Mouse (Mus musculus): ENCODE measurements around the gene Dock10. TPM values are rescaled to one million over a fixed set of nuclear protein-coding genes. Genes with fewer than 3 reads are reported as not detected.

Gene Dock10
- polyA plus RNA-seq, 2 experiments: 3.5 to 3.6 TPM

GRCm38 (mm10) chr1:80541522-80541921 is 216.8 kb downstream of the Dock10 start:
- ATAC-seq (ENCODE audit: insufficient read depth): no peak

DNA sequence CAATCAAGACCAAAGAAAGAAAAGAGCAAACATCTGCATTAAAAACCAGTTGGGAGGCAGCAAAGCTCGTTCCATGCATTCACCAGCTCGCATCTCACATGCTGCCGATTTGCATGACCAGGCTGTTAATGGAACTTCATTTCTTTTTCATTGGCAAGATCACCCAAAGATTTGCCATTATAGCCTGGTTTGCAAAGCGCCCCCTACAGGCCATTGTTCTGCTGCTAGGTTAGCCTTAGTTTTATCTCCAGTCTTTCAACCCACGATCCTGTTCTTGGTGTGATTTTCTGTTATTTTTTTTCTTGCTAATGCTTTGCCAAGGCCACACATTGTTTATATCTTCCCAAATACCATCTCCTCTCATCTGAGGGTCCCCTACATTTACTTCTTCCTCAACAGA is 236.1 kb downstream of the Dock10 start:
- H3K4me2 ChIP-seq (ENCODE audit: low read depth): no peak overlapping the region
- 48% methylated on average over 5 of the region's 5 CpGs for WGBS (ENCODE audit: insufficient replicate concordance)
- TF ChIP-seq CTCF (IDR thresholded peaks at IDR 0.05; ENCODE audit: low read depth) (peak; percentile 55), EP300 (IDR thresholded peaks at IDR 0.05; ENCODE audit: low read depth) (no peak)
- no peaks in the 10 kb centered on the region for H3K27me3 ChIP-seq (ENCODE audit: control insufficient read depth, insufficient read depth, low read length)
- H3K9me3 ChIP-seq (ENCODE audit: control insufficient read depth, low read length): no peaks in the 10 kb centered on the region
- DNase-seq (ENCODE audit: low read depth in 3 of 3, low spot score in 3 of 3): no peak
- H3K9ac ChIP-seq (replicated peaks): no peak overlapping the region
- no peak overlapping the region for H3K4me3 ChIP-seq (ENCODE audit: insufficient read depth in 1 of 2, low read depth in 2 of 2, low read length in 2 of 2)
- H3K4me1 ChIP-seq (replicated peaks; ENCODE audit: control insufficient read depth in 2 of 2, insufficient read depth in 2 of 2, low read length in 1 of 2): no peaks in the 10 kb centered on the region
- ATAC-seq (ENCODE audit: insufficient read depth): no peak
- no peaks in the 10 kb centered on the region for H3K36me3 ChIP-seq (replicated peaks; ENCODE audit: control insufficient read depth, insufficient read depth, low read depth)
- no peak overlapping the region for H3K27ac ChIP-seq

More at GRCm38 (mm10) chr1:80541522-80541921, 216.8 kb downstream of the Dock10 start:
- no peak overlapping the region for H3K27ac ChIP-seq
- no peak for TF ChIP-seq EP300 (IDR thresholded peaks at IDR 0.05; ENCODE audit: low read depth)
- no peak for TF ChIP-seq CTCF (IDR thresholded peaks at IDR 0.05; ENCODE audit: low read depth)
- no peaks in the 10 kb centered on the region for H3K4me1 ChIP-seq (replicated peaks; ENCODE audit: control insufficient read depth in 2 of 2, insufficient read depth in 2 of 2, low read length in 1 of 2)
- H3K27me3 ChIP-seq (ENCODE audit: control insufficient read depth, insufficient read depth, low read length): no peaks in the 10 kb centered on the region
- H3K4me2 ChIP-seq (ENCODE audit: low read depth): no peak overlapping the region
- no peak for DNase-seq (ENCODE audit: low read depth in 3 of 3, low spot score in 3 of 3)
- no peak overlapping the region for H3K4me3 ChIP-seq (ENCODE audit: insufficient read depth in 1 of 2, low read depth in 2 of 2, low read length in 2 of 2)
- WGBS (ENCODE audit: insufficient replicate concordance): 71% methylated on average over 3 of the region's 3 CpGs
- H3K9ac ChIP-seq (replicated peaks): no peak overlapping the region
- H3K9me3 ChIP-seq (ENCODE audit: control insufficient read depth, low read length): no peaks in the 10 kb centered on the region
- no peaks in the 10 kb centered on the region for H3K36me3 ChIP-seq (replicated peaks; ENCODE audit: control insufficient read depth, insufficient read depth, low read depth)

- DNase-seq (ENCODE audit: low read depth in 3 of 3, low spot score in 3 of 3) (no peak), ATAC-seq (ENCODE audit: insufficient read depth) (no peak)
- no peak overlapping the region for H3K4me3 ChIP-seq (ENCODE audit: insufficient read depth in 1 of 2, low read depth in 2 of 2, low read length in 2 of 2)
- no peaks in the 10 kb centered on the region for H3K36me3 ChIP-seq (replicated peaks; ENCODE audit: control insufficient read depth, insufficient read depth, low read depth)
- 52% methylated on average over 2 of the region's 2 CpGs for WGBS (ENCODE audit: insufficient replicate concordance)
- H3K27ac ChIP-seq: no peak overlapping the region
- H3K9me3 ChIP-seq (ENCODE audit: control insufficient read depth, low read length): no peaks in the 10 kb centered on the region
- no peak overlapping the region for H3K4me2 ChIP-seq (ENCODE audit: low read depth)
- no peak for TF ChIP-seq CTCF (IDR thresholded peaks at IDR 0.05; ENCODE audit: low read depth)
- no peak for TF ChIP-seq EP300 (IDR thresholded peaks at IDR 0.05; ENCODE audit: low read depth)
- H3K4me1 ChIP-seq (replicated peaks; ENCODE audit: control insufficient read depth in 2 of 2, insufficient read depth in 2 of 2, low read length in 1 of 2): no peaks in the 10 kb centered on the region
- no peak overlapping the region for H3K9ac ChIP-seq (replicated peaks)
- no peaks in the 10 kb centered on the region for H3K27me3 ChIP-seq (ENCODE audit: control insufficient read depth, insufficient read depth, low read length)
Measured at GRCm38 (mm10) chr1:80520456-80520855, 237.9 kb downstream of the Dock10 start.

DNA sequence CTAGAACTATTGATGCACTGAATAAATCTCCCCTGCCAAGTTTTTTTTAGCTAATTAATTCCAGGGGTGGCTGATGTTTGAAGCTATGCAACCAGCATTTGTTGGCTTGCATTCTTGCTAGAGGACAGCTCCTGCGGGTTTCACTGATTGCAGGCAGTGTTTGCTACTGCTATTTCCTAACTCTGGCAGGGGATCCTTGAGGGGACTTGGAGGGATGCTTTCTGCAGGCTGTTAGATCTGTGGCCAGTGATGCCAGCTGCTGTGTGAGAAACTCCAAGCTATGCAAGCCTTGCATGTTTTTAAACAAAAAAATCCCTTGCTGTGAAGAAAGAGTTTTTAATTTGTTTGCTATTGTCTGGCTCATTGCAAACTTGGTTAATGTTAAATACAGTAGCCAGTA is 238.4 kb downstream of the Dock10 start:
- no peak for ATAC-seq (ENCODE audit: insufficient read depth)
- Histone ChIP-seq H3K27me3 (ENCODE audit: control insufficient read depth, insufficient read depth, low read length) (no peaks in the 10 kb centered on the region), H3K36me3 (replicated peaks; ENCODE audit: control insufficient read depth, insufficient read depth, low read depth) (no peaks in the 10 kb centered on the region), H3K9me3 (ENCODE audit: control insufficient read depth, low read length) (no peaks in the 10 kb centered on the region), H3K9ac (replicated peaks) (no peak overlapping the region), H3K4me3 (ENCODE audit: insufficient read depth in 1 of 2, low read depth in 2 of 2, low read length in 2 of 2) (no peak overlapping the region), H3K4me1 (replicated peaks; ENCODE audit: control insufficient read depth in 2 of 2, insufficient read depth in 2 of 2, low read length in 1 of 2) (no peaks in the 10 kb centered on the region), H3K27ac (no peak overlapping the region), H3K4me2 (ENCODE audit: low read depth) (no peak overlapping the region)
- WGBS (ENCODE audit: insufficient replicate concordance): 13% methylated on average over 1 of the region's 1 CpGs
- DNase-seq (ENCODE audit: low read depth in 3 of 3, low spot score in 3 of 3): no peak
- TF ChIP-seq CTCF (IDR thresholded peaks at IDR 0.05; ENCODE audit: low read depth): no peak
- no peak for TF ChIP-seq EP300 (IDR thresholded peaks at IDR 0.05; ENCODE audit: low read depth)

DNA sequence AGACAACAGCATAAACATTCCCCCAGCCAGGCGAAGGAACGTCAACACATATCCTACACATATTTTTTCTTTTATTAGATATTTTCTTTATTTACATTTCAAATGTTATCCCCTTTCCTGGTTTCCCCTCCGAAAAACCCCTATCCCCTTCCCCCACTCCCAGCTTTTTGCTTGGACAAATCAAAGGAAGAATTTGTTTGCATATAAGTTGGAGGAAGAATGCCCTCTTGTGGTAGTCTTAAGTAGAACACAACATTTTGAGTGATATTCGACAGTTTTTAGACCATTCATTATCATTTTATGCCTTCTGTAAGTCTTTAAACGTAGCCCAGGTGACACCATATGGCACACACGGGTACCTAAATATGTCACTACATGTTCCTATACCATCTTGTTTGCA is 242.5 kb downstream of the Dock10 start:
- Histone ChIP-seq H3K9ac (replicated peaks) (no peak overlapping the region), H3K4me1 (replicated peaks; ENCODE audit: control insufficient read depth in 2 of 2, insufficient read depth in 2 of 2, low read length in 1 of 2) (no peaks in the 10 kb centered on the region), H3K27ac (no peak overlapping the region), H3K4me3 (ENCODE audit: insufficient read depth in 1 of 2, low read depth in 2 of 2, low read length in 2 of 2) (no peak overlapping the region), H3K9me3 (ENCODE audit: control insufficient read depth, low read length) (no peaks in the 10 kb centered on the region), H3K27me3 (ENCODE audit: control insufficient read depth, insufficient read depth, low read length) (no peaks in the 10 kb centered on the region), H3K4me2 (ENCODE audit: low read depth) (no peak overlapping the region), H3K36me3 (replicated peaks; ENCODE audit: control insufficient read depth, insufficient read depth, low read depth) (no peaks in the 10 kb centered on the region)
- DNase-seq (ENCODE audit: low read depth in 3 of 3, low spot score in 3 of 3) (no peak), ATAC-seq (ENCODE audit: insufficient read depth) (no peak)
- 43% methylated on average over 6 of the region's 6 CpGs for WGBS (ENCODE audit: insufficient replicate concordance)
- TF ChIP-seq EP300 (IDR thresholded peaks at IDR 0.05; ENCODE audit: low read depth): no peak
- peak; percentile 30; the same call in 1 of the 2 replicates for TF ChIP-seq CTCF (IDR thresholded peaks at IDR 0.05; ENCODE audit: low read depth)
